Mouse (Mus musculus): Measurements from ENCODE around the gene Vmn1r44.
"Not testable (repeated sequence)": the region's sequence is repeated elsewhere in the genome, so short reads cannot be mapped to it uniquely, and the experiment has no call there.

Vmn1r44 gene

DNA sequence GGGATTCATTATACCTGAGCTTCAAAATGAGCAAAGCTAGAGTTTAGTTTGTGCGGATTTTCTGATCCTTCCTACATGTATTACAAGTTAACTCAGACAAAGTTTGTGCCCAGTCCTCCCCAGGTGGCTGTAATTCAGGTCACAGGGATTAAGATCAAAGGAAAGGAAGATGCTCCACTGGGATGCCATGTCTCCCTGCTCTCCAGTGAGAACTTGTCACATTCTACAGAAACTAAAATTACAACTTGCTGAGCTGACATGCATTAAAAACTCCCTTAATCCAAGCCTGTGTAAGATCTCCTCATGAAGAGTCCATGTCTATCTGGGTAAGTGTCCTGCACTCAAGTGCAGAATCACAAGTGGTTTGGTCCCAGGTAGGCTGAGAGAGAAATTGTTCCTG lies at the start of gene Vmn1r44:
Gene Vmn1r44 (plus strand): TSS at position 301 of the 400 bp plus-strand sequence.
- no peak for DNase-seq

GRCm38 (mm10) chr6:89857552-89857951 lies 25.9 kb upstream of the Vmn1r44 start:
- DNase-seq, result no peak

- no peak for DNase-seq
These were observed 23.6 kb upstream of the Vmn1r44 start for GRCm38 (mm10) chr6:89859839-89860238.

DNA sequence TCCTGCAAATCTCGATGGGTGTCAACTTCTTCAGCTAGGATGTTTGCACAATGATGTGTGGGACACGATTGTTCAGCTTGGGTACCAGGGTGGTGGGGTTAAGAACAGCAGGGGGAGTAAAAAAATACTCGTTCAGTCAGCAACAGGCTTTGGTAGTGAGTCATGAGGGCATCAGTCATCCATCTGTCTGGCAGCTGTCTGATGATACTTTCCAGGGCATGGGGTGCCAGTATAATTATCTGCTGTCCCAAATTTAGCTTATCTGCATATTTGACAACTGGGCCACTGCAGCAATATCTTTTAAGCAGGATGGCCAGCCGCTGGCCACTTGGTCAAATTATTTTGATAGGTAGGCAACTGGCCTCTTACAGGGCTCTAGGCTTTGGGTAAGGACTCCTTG lies 19.7 kb upstream of the Vmn1r44 start:
- no peak for DNase-seq

DNA sequence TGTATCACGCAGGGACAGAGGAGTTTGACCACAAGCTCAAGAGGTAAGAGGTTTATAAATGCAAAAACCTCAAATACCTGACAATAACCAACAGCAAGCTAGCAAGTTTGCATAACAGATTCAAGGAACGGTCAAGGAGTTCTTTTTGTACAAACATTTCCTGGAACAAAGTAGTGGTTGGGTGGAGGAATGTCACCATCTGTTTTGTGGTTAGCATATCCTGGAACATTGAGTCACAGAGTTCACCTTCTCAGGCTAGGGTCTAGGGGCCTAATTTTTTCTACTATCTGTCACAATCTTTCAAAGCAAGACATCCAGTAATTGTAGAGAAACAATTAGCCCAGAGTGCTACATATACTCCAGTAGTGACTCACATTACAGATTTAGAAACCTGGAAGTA lies 16.2 kb upstream of the Vmn1r44 start:
- no peak for DNase-seq

- no peak for DNase-seq
These were observed 15.5 kb upstream of the Vmn1r44 start for GRCm38 (mm10) chr6:89867976-89868375.

- not testable (repeated sequence) for DNase-seq
These were observed 7.1 kb upstream of the Vmn1r44 start, which contains the start of the genes Vmn1r42 and Vmn1r43 for GRCm38 (mm10) chr6:89876313-89876712. Vmn1r42 (minus strand) TSS chr6:89876413. Vmn1r43 (minus strand) TSS chr6:89876413.

- DNase-seq, result no peak
These were observed 6.5 kb upstream of the Vmn1r44 start for GRCm38 (mm10) chr6:89876963-89877362.

GRCm38 (mm10) chr6:89880867-89881266 lies 2.6 kb upstream of the Vmn1r44 start:
- no peak for DNase-seq

DNA sequence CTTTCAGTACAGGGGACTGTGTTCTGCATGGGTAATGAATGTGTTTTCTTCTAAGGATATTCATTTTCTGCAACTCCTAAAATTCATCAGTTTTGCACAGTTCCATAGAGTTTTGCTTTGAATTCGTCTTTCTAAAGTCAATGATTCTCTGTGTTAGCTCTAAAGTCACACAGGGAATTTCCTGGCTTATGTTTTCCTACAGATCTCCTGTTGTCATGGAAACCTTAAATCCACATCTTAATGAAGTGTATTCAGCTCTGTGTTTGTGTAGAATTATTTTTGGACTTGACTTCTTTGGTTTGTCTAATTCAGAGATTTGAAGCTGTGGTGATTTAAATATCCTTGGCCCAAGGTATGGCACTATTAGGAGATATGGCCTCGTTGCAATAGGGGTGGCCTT lies 352 bp downstream of the Vmn1r44 start:
- DNase-seq, result no peak

GRCm38 (mm10) chr6:89940498-89940897 lies 57.0 kb downstream of the Vmn1r44 start, which contains the start of gene Vmn1r45:
Vmn1r45 (minus strand) TSS chr6:89940598.
- not testable (repeated sequence) for DNase-seq

GRCm38 (mm10) chr6:89940926-89941325 lies 57.5 kb downstream of the Vmn1r44 start:
- DNase-seq, result no peak
